Mouse (Mus musculus): Measurements from ENCODE around the gene Zdhhc14. TPM values are rescaled to one million over a fixed set of nuclear protein-coding genes. Genes with fewer than 3 reads are reported as not detected.
A peak's percentile ranks its signal among the peaks of the same experiment; 100 is the strongest.

Gene Zdhhc14
- polyA plus RNA-seq, 1 experiment from 2014 or later, result 9.2 TPM

DNA sequence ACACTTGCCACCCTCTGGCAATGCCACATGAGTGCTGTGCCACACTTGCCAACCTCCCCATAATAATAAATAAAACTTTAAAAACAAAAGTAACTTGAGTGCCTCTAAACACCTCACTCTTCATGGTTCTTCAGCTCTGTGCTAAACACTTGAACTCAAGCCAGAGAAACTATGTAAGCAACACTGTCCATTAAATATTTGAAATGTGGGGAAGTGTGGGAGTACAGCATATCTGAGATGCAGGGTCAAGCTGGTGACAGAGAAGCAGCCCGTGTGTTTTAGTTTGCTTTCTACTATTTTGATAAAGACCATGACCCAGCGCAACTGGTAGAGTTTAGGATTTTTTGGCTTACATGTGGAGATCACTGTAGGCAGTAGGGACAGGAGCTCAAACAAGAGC, 100.7 kb downstream of the Zdhhc14 start:
- WGBS, result 94% methylated on average over 2 of the region's 2 CpGs

DNA sequence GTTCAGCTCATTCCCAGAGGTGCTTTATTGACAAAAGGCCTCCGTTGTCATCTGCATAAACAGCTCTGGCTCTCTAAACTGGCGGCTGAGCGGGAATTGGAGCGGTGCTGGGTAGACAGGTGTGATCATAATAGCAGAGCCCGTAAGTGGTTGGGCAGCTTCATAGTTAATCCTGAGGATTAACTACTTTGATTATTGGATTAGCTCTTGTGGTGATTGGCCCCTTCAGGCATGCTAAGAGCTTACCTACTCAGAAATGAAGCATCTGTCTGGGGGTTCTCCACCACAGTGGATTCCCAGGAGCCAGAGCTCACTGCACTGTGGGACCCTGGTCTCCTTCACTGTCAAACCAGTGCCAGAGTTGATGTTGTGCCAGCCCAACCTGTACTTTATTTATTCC, 102.7 kb downstream of the Zdhhc14 start:
- Histone ChIP-seq H3K9me3 (ENCODE audit: control insufficient read depth, low read length) (no peaks in the 10 kb centered on the region), H3K4me1 (ENCODE audit: control insufficient read depth, insufficient read depth, low read length) (no peaks in the 10 kb centered on the region), H3K36me3 (ENCODE audit: control insufficient read depth, insufficient read depth, low read length) (no peaks in the 10 kb centered on the region), H3K9ac (replicated peaks; ENCODE audit: low read length) (no peak overlapping the region), H3K4me3 (replicated peaks; ENCODE audit: low read depth, low read length) (no peak overlapping the region), H3K27ac (replicated peaks; ENCODE audit: low read depth, low read length) (no peak overlapping the region), H3K4me2 (ENCODE audit: low read length) (no peak overlapping the region), H3K27me3 (ENCODE audit: control insufficient read depth, insufficient read depth, low read length) (no peaks in the 10 kb centered on the region)
- WGBS, result 27% methylated on average over 5 of the region's 5 CpGs
- ATAC-seq (ENCODE audit: low FRiP score, low TSS enrichment), result no peak
- peak; percentile 12 for DNase-seq

More for the DNA sequence above, 100.7 kb downstream of the Zdhhc14 start:
- no peak for DNase-seq
- H3K4me3 ChIP-seq (replicated peaks; ENCODE audit: low read depth, low read length), result no peak overlapping the region
- no peak for ATAC-seq (ENCODE audit: low FRiP score, low TSS enrichment)
- no peak overlapping the region for H3K9ac ChIP-seq (replicated peaks; ENCODE audit: low read length)
- H3K36me3 ChIP-seq (ENCODE audit: control insufficient read depth, insufficient read depth, low read length), result no peaks in the 10 kb centered on the region
- H3K4me1 ChIP-seq (ENCODE audit: control insufficient read depth, insufficient read depth, low read length), result no peaks in the 10 kb centered on the region
- no peak overlapping the region for H3K27ac ChIP-seq (replicated peaks; ENCODE audit: low read depth, low read length)
- H3K4me2 ChIP-seq (ENCODE audit: low read length), result no peak overlapping the region
- no peaks in the 10 kb centered on the region for H3K9me3 ChIP-seq (ENCODE audit: control insufficient read depth, low read length)
- no peaks in the 10 kb centered on the region for H3K27me3 ChIP-seq (ENCODE audit: control insufficient read depth, insufficient read depth, low read length)

DNA sequence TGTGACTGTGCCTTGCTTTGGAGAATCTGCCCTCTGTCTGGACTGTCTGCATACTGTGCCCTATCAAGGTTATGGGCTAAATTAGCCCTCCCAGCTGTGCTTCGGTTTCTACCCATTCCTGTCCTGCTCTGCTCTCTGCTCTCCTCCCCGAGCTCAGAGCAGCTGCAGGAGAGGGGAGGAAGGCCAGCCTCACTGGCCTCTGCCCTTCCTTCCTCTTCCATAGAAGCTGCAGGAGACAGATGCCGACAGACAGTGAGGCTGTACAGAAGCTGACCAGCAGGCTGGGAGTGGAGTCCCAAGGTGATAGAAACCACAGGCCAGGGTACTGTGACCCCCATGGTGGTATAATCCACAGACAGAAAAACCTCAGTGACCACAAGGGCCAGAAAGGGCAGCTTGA, 104.1 kb downstream of the Zdhhc14 start:
- Histone ChIP-seq H3K9me3 (ENCODE audit: control insufficient read depth, low read length) (no peaks in the 10 kb centered on the region), H3K27me3 (ENCODE audit: control insufficient read depth, insufficient read depth, low read length) (no peaks in the 10 kb centered on the region), H3K27ac (replicated peaks; ENCODE audit: low read depth, low read length) (no peak overlapping the region), H3K4me1 (ENCODE audit: control insufficient read depth, insufficient read depth, low read length) (no peaks in the 10 kb centered on the region), H3K36me3 (ENCODE audit: control insufficient read depth, insufficient read depth, low read length) (no peaks in the 10 kb centered on the region), H3K9ac (replicated peaks; ENCODE audit: low read length) (no peak overlapping the region), H3K4me2 (ENCODE audit: low read length) (no peak overlapping the region), H3K4me3 (replicated peaks; ENCODE audit: low read depth, low read length) (no peak overlapping the region)
- DNase-seq (no peak), ATAC-seq (ENCODE audit: low FRiP score, low TSS enrichment) (no peak)
- 73% methylated on average over 3 of the region's 3 CpGs for WGBS

- Histone ChIP-seq H3K4me2 (ENCODE audit: low read length) (no peak overlapping the region), H3K27me3 (ENCODE audit: control insufficient read depth, insufficient read depth, low read length) (no peaks in the 10 kb centered on the region), H3K4me3 (replicated peaks; ENCODE audit: low read depth, low read length) (no peak overlapping the region), H3K4me1 (ENCODE audit: control insufficient read depth, insufficient read depth, low read length) (no peaks in the 10 kb centered on the region), H3K9me3 (ENCODE audit: control insufficient read depth, low read length) (no peaks in the 10 kb centered on the region), H3K36me3 (ENCODE audit: control insufficient read depth, insufficient read depth, low read length) (no peaks in the 10 kb centered on the region), H3K9ac (replicated peaks; ENCODE audit: low read length) (no peak overlapping the region), H3K27ac (replicated peaks; ENCODE audit: low read depth, low read length) (no peak overlapping the region)
- DNase-seq (no peak), ATAC-seq (ENCODE audit: low FRiP score, low TSS enrichment) (no peak)
- 88% methylated on average over 4 of the region's 4 CpGs for WGBS
Observed at GRCm38 (mm10) chr17:5598999-5599398, 106.6 kb downstream of the Zdhhc14 start.

DNA sequence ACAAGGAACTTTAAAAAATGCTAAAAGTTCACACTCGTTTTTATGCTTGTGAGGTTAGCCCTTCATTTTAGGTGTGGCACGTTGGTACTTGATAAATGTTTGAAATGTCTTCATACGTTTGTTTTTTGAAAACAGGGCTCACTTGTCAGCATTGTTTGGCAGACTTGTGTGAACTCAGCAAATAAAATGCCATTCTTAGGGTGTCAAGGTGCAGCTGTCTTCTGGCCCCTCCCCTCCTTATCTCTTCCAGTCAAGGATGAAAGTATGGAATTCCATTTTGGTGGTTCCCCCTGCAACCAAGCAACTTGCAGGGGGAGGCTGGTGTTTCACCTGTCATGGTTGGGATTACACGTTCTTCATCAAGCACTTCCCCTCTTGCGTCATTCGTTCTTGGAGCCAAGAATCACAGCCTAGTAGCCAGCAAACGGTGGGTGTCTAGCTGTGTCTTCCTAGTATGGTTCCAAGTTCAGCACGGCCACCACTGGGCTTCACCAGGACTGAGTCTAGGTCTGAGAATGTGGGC, 108.2 kb downstream of the Zdhhc14 start:
- no peak overlapping the region for H3K9ac ChIP-seq (replicated peaks; ENCODE audit: low read length)
- H3K4me3 ChIP-seq (replicated peaks; ENCODE audit: low read depth, low read length), result no peak overlapping the region
- no peaks in the 10 kb centered on the region for H3K9me3 ChIP-seq (ENCODE audit: control insufficient read depth, low read length)
- WGBS, result 88% methylated on average over 8 of the region's 8 CpGs
- H3K4me1 ChIP-seq (ENCODE audit: control insufficient read depth, insufficient read depth, low read length), result no peaks in the 10 kb centered on the region
- H3K4me2 ChIP-seq (ENCODE audit: low read length), result no peak overlapping the region
- H3K36me3 ChIP-seq (ENCODE audit: control insufficient read depth, insufficient read depth, low read length), result no peaks in the 10 kb centered on the region
- ATAC-seq (ENCODE audit: low FRiP score, low TSS enrichment) (no peak), DNase-seq (no peak)
- H3K27me3 ChIP-seq (ENCODE audit: control insufficient read depth, insufficient read depth, low read length), result no peaks in the 10 kb centered on the region
- no peak overlapping the region for H3K27ac ChIP-seq (replicated peaks; ENCODE audit: low read depth, low read length)

DNA sequence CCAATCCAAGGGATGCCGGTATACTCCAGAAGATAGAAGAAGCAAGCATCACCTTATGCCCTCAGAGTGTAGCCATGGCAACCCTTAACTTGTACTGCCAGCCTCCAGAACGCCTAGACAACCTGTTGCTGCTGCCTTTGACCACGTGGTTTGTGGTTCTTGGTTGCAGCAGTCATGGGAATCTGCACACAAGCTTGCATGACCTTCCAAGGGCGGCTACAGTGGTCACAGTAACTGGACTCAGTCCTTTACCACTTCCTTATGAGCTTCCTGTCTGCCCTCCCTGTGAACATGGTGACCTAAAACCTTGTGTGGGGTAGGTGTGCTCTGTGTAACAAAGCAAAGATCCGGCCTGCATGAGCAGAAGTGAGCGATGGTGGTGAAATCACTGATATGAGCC, 109.6 kb downstream of the Zdhhc14 start:
- WGBS, result 82% methylated on average over 6 of the region's 6 CpGs
- no peak overlapping the region for H3K4me2 ChIP-seq (ENCODE audit: low read length)
- no peaks in the 10 kb centered on the region for H3K36me3 ChIP-seq (ENCODE audit: control insufficient read depth, insufficient read depth, low read length)
- H3K9ac ChIP-seq (replicated peaks; ENCODE audit: low read length), result no peak overlapping the region
- no peaks in the 10 kb centered on the region for H3K27me3 ChIP-seq (ENCODE audit: control insufficient read depth, insufficient read depth, low read length)
- H3K4me3 ChIP-seq (replicated peaks; ENCODE audit: low read depth, low read length), result no peak overlapping the region
- H3K4me1 ChIP-seq (ENCODE audit: control insufficient read depth, insufficient read depth, low read length), result no peaks in the 10 kb centered on the region
- DNase-seq, result no peak
- no peaks in the 10 kb centered on the region for H3K9me3 ChIP-seq (ENCODE audit: control insufficient read depth, low read length)
- no peak overlapping the region for H3K27ac ChIP-seq (replicated peaks; ENCODE audit: low read depth, low read length)
- ATAC-seq (ENCODE audit: low FRiP score, low TSS enrichment), result no peak

- peak; percentile 13 for DNase-seq
Observed at GRCm38 (mm10) chr17:5606151-5606591, 113.8 kb downstream of the Zdhhc14 start.

GRCm38 (mm10) chr17:5607352-5607751, 115.0 kb downstream of the Zdhhc14 start:
- H3K36me3 ChIP-seq (ENCODE audit: control insufficient read depth, insufficient read depth, low read length), result no peaks in the 10 kb centered on the region
- no peak overlapping the region for H3K9ac ChIP-seq (replicated peaks; ENCODE audit: low read length)
- ATAC-seq (ENCODE audit: low FRiP score, low TSS enrichment) (no peak), DNase-seq (no peak)
- no peaks in the 10 kb centered on the region for H3K4me1 ChIP-seq (ENCODE audit: control insufficient read depth, insufficient read depth, low read length)
- H3K27ac ChIP-seq (replicated peaks; ENCODE audit: low read depth, low read length), result no peak overlapping the region
- H3K4me3 ChIP-seq (replicated peaks; ENCODE audit: low read depth, low read length), result no peak overlapping the region
- H3K4me2 ChIP-seq (ENCODE audit: low read length), result no peak overlapping the region
- H3K27me3 ChIP-seq (ENCODE audit: control insufficient read depth, insufficient read depth, low read length), result no peaks in the 10 kb centered on the region
- no peaks in the 10 kb centered on the region for H3K9me3 ChIP-seq (ENCODE audit: control insufficient read depth, low read length)
- WGBS, result 80% methylated on average over 7 of the region's 7 CpGs

More at GRCm38 (mm10) chr17:5606151-5606591, 113.8 kb downstream of the Zdhhc14 start:
- H3K9ac ChIP-seq (replicated peaks; ENCODE audit: low read length), result no peak overlapping the region
- 60% methylated on average over 8 of the region's 8 CpGs for WGBS
- H3K9me3 ChIP-seq (ENCODE audit: control insufficient read depth, low read length), result no peaks in the 10 kb centered on the region
- H3K36me3 ChIP-seq (ENCODE audit: control insufficient read depth, insufficient read depth, low read length), result no peaks in the 10 kb centered on the region
- no peaks in the 10 kb centered on the region for H3K4me1 ChIP-seq (ENCODE audit: control insufficient read depth, insufficient read depth, low read length)
- H3K4me3 ChIP-seq (replicated peaks; ENCODE audit: low read depth, low read length), result no peak overlapping the region
- no peak overlapping the region for H3K4me2 ChIP-seq (ENCODE audit: low read length)
- 0 out of 2 replicates have a peak overlapping the region, but pooled peaks have one; percentile 10 for H3K27ac ChIP-seq (replicated peaks; ENCODE audit: low read depth, low read length)
- no peaks in the 10 kb centered on the region for H3K27me3 ChIP-seq (ENCODE audit: control insufficient read depth, insufficient read depth, low read length)
- no peak for ATAC-seq (ENCODE audit: low FRiP score, low TSS enrichment)

DNA sequence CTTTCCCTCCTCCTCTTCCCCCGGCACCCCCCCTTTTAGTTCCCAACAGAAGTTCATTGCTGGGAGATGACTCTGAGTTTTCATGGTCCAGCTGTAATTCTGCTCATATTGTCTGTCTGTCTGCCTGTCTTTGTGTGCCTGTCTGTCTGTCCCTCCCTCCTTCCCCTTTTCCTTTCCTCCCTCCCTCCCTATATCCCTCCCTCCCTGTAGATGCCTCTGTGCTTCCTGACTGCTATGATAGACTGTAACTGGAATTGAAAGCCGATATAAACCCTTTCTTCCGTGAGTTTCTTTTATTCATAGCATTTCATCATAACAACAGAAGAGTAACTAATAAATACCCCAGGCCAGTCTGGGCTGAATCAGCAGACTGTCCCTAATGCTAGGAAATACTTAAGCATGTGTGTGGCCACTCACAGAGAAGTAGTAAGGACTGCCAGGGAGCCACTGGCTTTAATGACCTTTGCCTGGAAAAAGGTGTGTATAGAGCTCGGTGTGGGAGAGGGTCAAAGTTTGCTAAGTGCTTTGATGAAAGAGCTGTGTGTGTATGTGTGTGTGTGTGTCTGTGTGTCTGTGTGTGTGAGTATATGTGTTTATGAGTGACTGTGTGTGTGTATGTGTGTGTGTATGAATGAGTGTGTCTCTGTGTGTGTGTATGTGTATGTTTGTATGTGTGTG, 117.7 kb downstream of the Zdhhc14 start:
- H3K4me3 ChIP-seq (replicated peaks; ENCODE audit: low read depth, low read length), result no peak overlapping the region
- DNase-seq, result no peak
- H3K4me2 ChIP-seq (ENCODE audit: low read length), result no peak overlapping the region
- WGBS, result 87% methylated on average over 4 of the region's 4 CpGs
- no peaks in the 10 kb centered on the region for H3K27me3 ChIP-seq (ENCODE audit: control insufficient read depth, insufficient read depth, low read length)
- H3K4me1 ChIP-seq (ENCODE audit: control insufficient read depth, insufficient read depth, low read length), result no peaks in the 10 kb centered on the region
- H3K27ac ChIP-seq (replicated peaks; ENCODE audit: low read depth, low read length), result no peak overlapping the region
- no peak for ATAC-seq (ENCODE audit: low FRiP score, low TSS enrichment)
- no peak overlapping the region for H3K9ac ChIP-seq (replicated peaks; ENCODE audit: low read length)
- no peaks in the 10 kb centered on the region for H3K36me3 ChIP-seq (ENCODE audit: control insufficient read depth, insufficient read depth, low read length)
- H3K9me3 ChIP-seq (ENCODE audit: control insufficient read depth, low read length), result no peaks in the 10 kb centered on the region

All from midbrain, embryonic 14.5 days (tissue).